Mouse (Mus musculus) CD4-positive helper T cell, adult 2 months (primary cell): ENCODE measurements around the gene Tspan9.

Experiments used
- DNase-seq: peaks from one replicate; pipeline ENCODE4 v3.0.0-alpha.2; 2012; ENCODE audit warnings: low read depth, missing footprints, low spot score

The Tspan9 gene

GRCm38 (mm10) chr6:128076104-128077020, 67.0 kb downstream of the Tspan9 start:
- DNase-seq = no peak

DNA sequence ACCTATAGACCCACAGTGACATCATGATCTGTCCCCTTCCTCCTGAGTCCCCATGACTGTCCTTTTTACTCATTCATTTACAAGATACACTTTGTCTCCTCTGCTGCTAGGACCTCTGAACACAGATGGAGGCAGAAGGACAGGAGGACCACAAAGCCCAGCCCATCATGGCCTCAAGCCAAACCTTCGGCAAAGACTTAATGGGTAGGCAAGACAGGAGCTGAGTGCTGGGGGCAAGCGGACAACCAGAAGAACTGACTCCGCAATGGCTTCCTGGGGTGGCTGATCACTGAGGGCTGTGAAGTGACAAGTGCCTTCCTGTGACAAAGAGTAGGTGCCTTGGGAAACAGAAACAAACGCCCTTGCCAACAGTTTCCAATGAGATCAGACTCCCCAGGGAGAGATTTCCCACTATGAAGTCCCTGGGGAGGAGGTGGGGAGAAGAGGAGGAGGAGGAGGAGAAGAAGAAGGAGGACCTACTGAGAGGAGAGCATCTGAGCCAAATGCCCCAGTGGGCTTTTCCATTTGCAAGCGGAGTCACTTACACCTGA, 67.9 kb downstream of the Tspan9 start:
- no peak for DNase-seq

DNA sequence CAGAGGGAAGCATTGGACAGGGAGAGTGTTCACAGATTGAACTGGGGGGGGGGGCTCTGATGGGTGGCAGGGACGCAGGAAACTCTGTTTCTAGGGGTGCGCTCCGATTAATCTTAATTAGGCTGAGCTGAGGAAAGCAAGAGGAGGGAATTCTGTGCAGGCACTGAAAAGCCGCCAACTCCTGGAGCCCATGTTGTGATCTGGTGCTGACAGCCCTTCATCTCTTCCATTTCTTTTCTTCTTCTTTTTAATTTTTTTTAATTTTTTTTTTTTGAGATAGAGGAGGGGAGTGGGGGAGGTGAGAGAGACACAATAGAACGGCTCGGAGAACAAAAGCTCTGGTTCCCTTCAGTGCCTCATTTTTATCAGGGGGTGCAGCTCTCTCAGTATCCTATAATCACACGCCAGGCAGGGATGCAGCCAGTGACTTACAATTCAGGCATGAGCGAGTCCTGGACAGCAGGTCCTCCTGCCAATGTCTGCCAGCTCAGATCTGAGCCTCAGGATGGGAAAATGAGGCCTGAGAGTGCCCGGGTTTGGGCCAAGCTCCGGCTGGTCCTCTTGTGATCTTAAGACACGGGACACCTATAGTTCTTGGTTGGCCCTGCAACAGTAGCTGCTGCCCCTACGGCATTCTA, 72.4 kb downstream of the Tspan9 start:
- DNase-seq = no peak

GRCm38 (mm10) chr6:128070072-128070872, 73.1 kb downstream of the Tspan9 start:
- DNase-seq = no peak

DNA sequence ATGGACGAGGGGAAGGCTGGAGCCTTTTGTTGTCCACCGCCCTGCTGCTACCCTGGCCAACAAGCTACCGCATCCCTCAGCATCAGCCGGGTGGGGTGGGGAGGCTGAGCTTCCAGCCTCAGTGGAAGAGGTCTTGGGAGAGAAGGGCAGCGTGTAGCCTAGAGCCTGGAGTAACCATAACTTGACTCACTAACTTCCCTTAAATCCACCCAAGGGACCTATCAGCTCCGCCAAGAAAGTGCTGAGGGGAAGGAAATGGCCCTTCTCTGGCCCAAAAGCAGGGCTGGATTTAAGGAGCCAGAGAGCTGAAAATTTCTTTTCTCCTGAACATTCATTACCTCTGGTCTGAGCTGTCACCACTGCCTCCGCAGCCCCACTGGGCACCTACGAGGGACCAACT, 75.2 kb downstream of the Tspan9 start:
- DNase-seq = no peak

DNA sequence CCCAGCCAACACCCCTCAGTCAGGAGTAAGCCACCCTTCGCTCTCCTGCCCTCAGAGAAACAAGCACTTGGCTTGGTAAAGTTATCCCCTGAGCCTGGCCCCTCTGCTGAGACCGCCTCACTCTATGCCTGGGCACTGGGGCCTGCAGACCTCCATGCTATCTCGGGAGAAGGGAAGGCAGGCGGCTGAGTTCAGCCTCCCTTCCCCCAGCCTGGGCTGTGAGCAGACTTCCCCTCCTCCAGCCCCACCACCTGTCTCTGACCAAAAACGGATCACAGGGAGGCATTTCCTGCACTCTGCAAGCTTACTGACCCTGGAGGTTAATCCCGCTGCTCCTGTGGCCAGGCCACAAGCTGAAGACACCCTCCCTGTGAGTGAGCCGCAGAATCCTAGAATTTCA, 77.4 kb downstream of the Tspan9 start:
- no peak for DNase-seq

DNA sequence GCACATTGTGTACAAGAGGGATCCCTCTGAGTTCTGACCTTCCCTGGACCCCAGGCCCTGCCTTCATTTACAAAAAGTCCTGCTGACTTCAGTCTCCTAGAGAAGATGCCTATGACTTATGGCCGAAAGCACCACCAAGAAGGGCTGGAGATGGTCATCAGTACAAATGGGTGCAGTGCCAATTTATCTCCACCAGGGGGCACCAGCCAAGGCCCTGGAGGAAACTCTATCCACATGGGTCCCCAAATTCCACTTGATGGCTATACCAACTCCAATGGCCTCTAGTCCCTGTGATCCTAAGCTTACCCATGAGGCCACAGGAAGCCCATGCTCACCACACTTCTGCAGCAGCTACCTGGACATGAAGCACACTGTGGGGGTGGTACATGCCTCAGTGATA, 79.9 kb downstream of the Tspan9 start:
- peak; percentile 25 for DNase-seq

DNA sequence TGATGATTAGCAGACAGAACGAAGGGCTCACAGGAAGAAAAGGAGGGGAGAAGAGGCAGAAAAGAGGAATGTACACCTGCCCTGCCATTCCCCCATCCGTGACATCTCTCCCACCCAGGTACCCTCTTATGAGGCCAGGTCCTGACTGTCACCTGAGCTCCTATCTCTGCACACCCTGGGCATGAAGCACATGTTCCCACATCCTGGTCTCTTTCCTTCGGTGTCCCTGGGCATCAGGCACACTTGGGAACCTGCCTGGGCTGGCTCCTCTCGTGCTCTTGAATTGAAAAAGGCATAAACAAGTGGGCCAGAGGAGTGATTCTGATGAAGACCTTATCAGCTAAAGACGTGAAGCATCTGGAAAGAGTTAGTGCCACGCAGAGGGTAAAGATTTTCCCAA, 80.6 kb downstream of the Tspan9 start:
- DNase-seq = no peak

DNA sequence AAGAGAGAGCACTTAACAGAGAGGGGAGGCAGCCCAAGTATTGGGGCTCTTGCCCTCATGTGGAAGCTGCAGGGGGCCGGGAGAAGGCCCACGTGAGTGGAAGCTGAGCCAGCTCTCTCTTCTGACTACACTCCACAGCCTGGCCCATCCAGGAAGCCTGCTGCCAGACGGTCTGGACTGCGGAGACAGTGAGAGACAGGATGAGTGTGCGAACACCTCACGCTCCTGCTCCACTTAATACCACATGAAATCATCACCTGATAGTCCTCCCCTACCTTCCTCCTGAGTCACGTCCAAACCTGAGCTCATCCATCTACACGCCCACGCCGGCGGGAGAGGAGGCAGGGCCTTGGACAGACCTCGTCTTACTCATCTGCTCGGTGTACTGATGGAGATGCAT, 81.2 kb downstream of the Tspan9 start:
- no peak for DNase-seq

- DNase-seq = no peak
Observed at GRCm38 (mm10) chr6:128061342-128061741, 82.1 kb downstream of the Tspan9 start.

- no peak for DNase-seq
Observed at GRCm38 (mm10) chr6:128058570-128058969, 84.8 kb downstream of the Tspan9 start.

GRCm38 (mm10) chr6:128058157-128058556, 85.2 kb downstream of the Tspan9 start:
- DNase-seq = no peak

- no peak for DNase-seq
Observed at GRCm38 (mm10) chr6:128053000-128053732, 90.2 kb downstream of the Tspan9 start.

GRCm38 (mm10) chr6:128047671-128048070, 95.7 kb downstream of the Tspan9 start:
- no peak for DNase-seq

- DNase-seq = no peak
Observed at GRCm38 (mm10) chr6:128047239-128047638, 96.2 kb downstream of the Tspan9 start.

DNA sequence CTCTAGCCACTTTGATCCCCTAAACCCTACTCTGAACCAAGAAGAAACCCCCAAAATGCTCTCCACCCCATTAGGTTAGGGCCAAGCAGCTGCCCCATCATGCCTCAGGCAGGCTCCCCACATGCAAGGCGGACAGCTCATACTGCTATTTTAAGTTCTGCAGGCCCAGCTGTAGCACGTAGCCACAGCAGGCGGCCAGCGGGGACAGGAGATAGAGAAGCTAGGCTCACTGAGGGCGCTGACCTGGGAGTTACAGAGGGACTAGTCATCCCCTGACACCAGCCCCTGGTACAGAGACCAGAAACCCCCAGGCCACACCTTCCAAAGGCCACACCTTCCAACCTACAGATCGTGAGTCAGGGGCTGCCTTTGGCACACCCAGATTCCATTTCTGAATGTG, 96.6 kb downstream of the Tspan9 start:
- DNase-seq = no peak

- no peak for DNase-seq
Observed at GRCm38 (mm10) chr6:128044691-128045090, 98.7 kb downstream of the Tspan9 start.

- DNase-seq = peak; percentile 31
Observed at GRCm38 (mm10) chr6:128043486-128043885, 99.9 kb downstream of the Tspan9 start.

DNA sequence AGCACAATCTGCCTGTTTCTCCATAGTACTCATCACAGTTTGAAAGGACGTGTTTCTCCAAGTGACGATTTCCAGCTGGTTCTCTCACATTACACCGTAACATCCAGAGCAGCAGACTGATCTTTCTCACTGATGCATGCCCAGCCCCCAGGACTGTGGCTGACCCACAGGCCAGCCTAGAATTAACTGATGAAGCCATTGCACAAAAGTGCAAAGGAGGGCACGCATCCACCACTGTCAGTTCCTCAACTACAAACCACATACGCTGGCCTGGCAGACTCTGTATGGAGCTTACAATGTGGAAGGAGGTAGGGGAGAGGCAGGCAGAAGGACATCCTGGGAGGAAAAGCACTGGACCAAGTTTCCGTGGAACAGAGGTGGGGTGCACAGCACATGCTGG, 101.6 kb downstream of the Tspan9 start:
- no peak for DNase-seq

DNA sequence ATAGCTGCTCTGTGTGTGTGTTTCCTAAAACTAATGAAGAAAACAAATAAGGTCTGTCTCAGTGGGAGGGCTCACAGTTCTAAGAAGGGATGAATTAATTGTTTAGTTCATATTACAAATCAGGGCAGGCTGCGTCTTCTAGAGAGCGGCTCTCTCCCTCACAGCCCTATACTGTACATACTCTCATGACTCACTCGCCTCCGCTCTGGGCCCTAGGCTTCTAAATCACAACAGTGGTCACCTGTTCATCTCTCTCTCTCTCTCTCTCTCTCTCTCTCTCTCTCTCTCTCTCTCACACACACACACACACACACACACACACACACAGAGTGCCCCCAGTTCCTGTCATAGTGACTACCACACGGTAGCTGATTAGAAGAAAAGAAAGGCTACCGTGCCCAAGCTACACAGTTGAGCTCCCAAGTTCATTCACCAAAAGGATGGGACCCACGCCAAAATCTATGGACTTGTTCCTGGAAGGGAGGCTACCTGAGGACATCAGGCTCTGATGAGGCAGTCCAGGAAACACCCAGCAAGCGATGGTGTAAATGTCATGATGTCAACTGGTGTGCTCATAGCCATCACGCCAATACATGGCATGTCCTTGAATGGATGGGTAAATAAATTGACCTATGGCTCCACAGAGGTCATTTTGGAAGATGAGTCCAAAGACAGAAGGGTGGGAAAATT, 104.2 kb downstream of the Tspan9 start:
- DNase-seq = no peak

DNA sequence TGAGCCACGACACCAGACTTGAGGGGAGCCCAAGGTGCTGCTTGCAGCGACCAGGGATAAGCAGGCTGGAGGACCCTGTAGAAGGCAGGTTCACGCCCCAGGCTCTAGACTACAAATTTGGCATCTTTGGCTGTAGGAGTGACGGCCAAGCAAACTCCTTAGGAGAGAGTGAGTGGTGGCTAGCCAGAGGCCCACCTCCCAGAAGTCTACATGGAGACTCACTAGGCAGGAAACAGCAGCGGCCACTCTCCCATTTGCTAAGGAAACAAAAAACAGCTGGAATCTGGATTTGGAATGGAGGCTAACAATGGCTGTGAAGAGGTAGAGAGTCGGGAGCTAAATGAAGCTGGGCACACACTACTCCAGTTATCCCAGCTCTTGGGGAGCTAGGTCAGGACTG, 104.8 kb downstream of the Tspan9 start:
- no peak for DNase-seq
